Mouse (Mus musculus) thymus, adult 2 months (tissue): ENCODE data around the gene Hecw1. TPM values are rescaled to one million over a fixed set of nuclear protein-coding genes. Genes with fewer than 3 reads are reported as not detected.

ENCODE experiments used
- DNase-seq: peaks from one replicate; pipeline ENCODE4 v3.0.0; 2021
- H3K27ac ChIP-seq: fragments of 200-500 bp; 2 replicates; pipeline ENCODE4 v1.5.1; 2012; ENCODE audit warnings: low read length, control low read depth; ENCODE audit not compliant: control insufficient read depth, insufficient read depth
- H3K27me3 ChIP-seq: fragments of 200-500 bp; 2 replicates; pipeline ENCODE4 v1.6.1; 2012; ENCODE audit warnings: mild to moderate bottlenecking, low read length, moderate library complexity, mixed read lengths; ENCODE audit not compliant: control insufficient read depth, insufficient read depth
- H3K36me3 ChIP-seq: fragments of 200-500 bp; 2 replicates; pipeline ENCODE4 v1.6.1; 2012; ENCODE audit warnings: mild to moderate bottlenecking, low read length, moderate library complexity; ENCODE audit not compliant: control insufficient read depth, insufficient read depth
- H3K4me1 ChIP-seq: fragments of 200-500 bp; replicated peaks from 2 replicates; pipeline ENCODE4 v1.6.1; 2012; ENCODE audit warnings: low read length; ENCODE audit not compliant: control insufficient read depth, insufficient read depth
- H3K4me3 ChIP-seq: fragments of 200-500 bp; 2 replicates; pipeline ENCODE4 v1.5.1; 2012; ENCODE audit warnings: mild to moderate bottlenecking, low read length, control low read depth, moderate library complexity; ENCODE audit not compliant: control insufficient read depth, insufficient read depth
- CTCF ChIP-seq: fragments of 200-500 bp; IDR thresholded peaks from 2 replicates; pipeline ENCODE4 v1.5.1; 2012; ENCODE audit warnings: mild to moderate bottlenecking, control low read depth, low read length, moderate library complexity, borderline replicate concordance; ENCODE audit not compliant: control insufficient read depth, poor library complexity, insufficient read depth; ENCODE audit errors: extremely low read depth
- POLR2A ChIP-seq: fragments of 200-500 bp; IDR thresholded peaks from 2 replicates; pipeline ENCODE4 v1.6.1; 2012; ENCODE audit warnings: mild to moderate bottlenecking, low read length, control low read depth, moderate library complexity; ENCODE audit not compliant: control insufficient read depth, poor library complexity, insufficient read depth; ENCODE audit errors: extremely low read depth
- WGBS: fragments of 180-500 bp; shearing (Covaris S2); methylation state at CpG from one replicate; pipeline ENCODE4 v1.1.7; 2018; 5-methylcytosine and 5-hydroxymethylcytosine counted together
- polyA plus RNA-seq: library from polyadenylated mRNA; depleted of rRNA; stranded (reverse); fragments of >200 nt; gene quantifications from 2 replicates; pipeline ENCODE4 v1.2.3, GENCODE M21; 2012; rRNA removed

Gene Hecw1
- polyA plus RNA-seq: 0.12 and 1.1 TPM in 2 replicates

- Histone ChIP-seq H3K27ac (no peak within 1 kb of the TSS), H3K27me3 (peaks cover 2% of the 10 kb centered on the region; the same call in 1 of the 2 replicates), H3K4me1 (no peaks in the 10 kb centered on the region), H3K4me3 (no peak within 1 kb of the TSS), H3K36me3 (no peaks in the 10 kb centered on the region)
- WGBS: 5% methylated on average over 15 of the region's 15 CpGs
- DNase-seq: no peak
- TF ChIP-seq POLR2A (no peak), CTCF (no peak)
Observed at GRCm38 (mm10) chr13:14522906-14523269, at the start of gene Hecw1. Gene Hecw1, minus strand, starts transcription at chr13:14523228.

- Histone ChIP-seq H3K27me3 (no peaks in the 10 kb centered on the region), H3K4me1 (no peaks in the 10 kb centered on the region), H3K27ac (no peak overlapping the region), H3K4me3 (no peak overlapping the region), H3K36me3 (no peaks in the 10 kb centered on the region)
- WGBS: 97% methylated on average over 1 of the region's 1 CpGs
- no peak for DNase-seq
- TF ChIP-seq POLR2A (no peak), CTCF (no peak)
Observed at GRCm38 (mm10) chr13:14561336-14561735, 38.3 kb upstream of the Hecw1 start.

- DNase-seq: no peak
- Histone ChIP-seq H3K27me3 (no peaks in the 10 kb centered on the region), H3K36me3 (no peaks in the 10 kb centered on the region), H3K4me3 (no peak overlapping the region), H3K4me1 (no peaks in the 10 kb centered on the region), H3K27ac (no peak overlapping the region)
- TF ChIP-seq POLR2A: no peak
- TF ChIP-seq CTCF: no peak
- WGBS: 86% methylated on average over 2 of the region's 2 CpGs
Observed at GRCm38 (mm10) chr13:14552628-14553027, 29.6 kb upstream of the Hecw1 start.

GRCm38 (mm10) chr13:14542860-14543259 is 19.8 kb upstream of the Hecw1 start:
- no peaks in the 10 kb centered on the region for H3K27me3 ChIP-seq
- no peak for TF ChIP-seq POLR2A
- no peak for TF ChIP-seq CTCF
- 85% methylated on average over 5 of the region's 5 CpGs for WGBS
- no peaks in the 10 kb centered on the region for H3K36me3 ChIP-seq
- no peak for DNase-seq
- no peaks in the 10 kb centered on the region for H3K4me1 ChIP-seq
- H3K27ac ChIP-seq: no peak overlapping the region
- no peak overlapping the region for H3K4me3 ChIP-seq

- Histone ChIP-seq H3K4me1 (no peaks in the 10 kb centered on the region), H3K27me3 (peaks cover 2% of the 10 kb centered on the region; the same call in 1 of the 2 replicates), H3K36me3 (no peaks in the 10 kb centered on the region), H3K4me3 (no peak overlapping the region), H3K27ac (no peak overlapping the region)
- TF ChIP-seq CTCF (no peak), POLR2A (no peak)
- DNase-seq: no peak
- 7% methylated on average over 38 of the region's 38 CpGs for WGBS
Observed at GRCm38 (mm10) chr13:14522128-14522905, 711 bp downstream of the Hecw1 start.

- no peak overlapping the region for H3K27ac ChIP-seq
- 44% methylated on average over 4 of the region's 4 CpGs for WGBS
- no peak for DNase-seq
- peaks cover 2% of the 10 kb centered on the region; the same call in 1 of the 2 replicates for H3K27me3 ChIP-seq
- TF ChIP-seq POLR2A (no peak), CTCF (no peak)
- no peaks in the 10 kb centered on the region for H3K36me3 ChIP-seq
- no peaks in the 10 kb centered on the region for H3K4me1 ChIP-seq
- no peak overlapping the region for H3K4me3 ChIP-seq
Observed at GRCm38 (mm10) chr13:14521746-14522127, 1.3 kb downstream of the Hecw1 start.
